Mouse (Mus musculus): ENCODE measurements around the gene Poc1a. TPM values are rescaled to one million over a fixed set of nuclear protein-coding genes. Genes with fewer than 3 reads are reported as not detected.

Poc1a gene
- total and polyA plus RNA-seq, 3 experiments = 24.5 to 46.7 (median 31.9) TPM

DNA sequence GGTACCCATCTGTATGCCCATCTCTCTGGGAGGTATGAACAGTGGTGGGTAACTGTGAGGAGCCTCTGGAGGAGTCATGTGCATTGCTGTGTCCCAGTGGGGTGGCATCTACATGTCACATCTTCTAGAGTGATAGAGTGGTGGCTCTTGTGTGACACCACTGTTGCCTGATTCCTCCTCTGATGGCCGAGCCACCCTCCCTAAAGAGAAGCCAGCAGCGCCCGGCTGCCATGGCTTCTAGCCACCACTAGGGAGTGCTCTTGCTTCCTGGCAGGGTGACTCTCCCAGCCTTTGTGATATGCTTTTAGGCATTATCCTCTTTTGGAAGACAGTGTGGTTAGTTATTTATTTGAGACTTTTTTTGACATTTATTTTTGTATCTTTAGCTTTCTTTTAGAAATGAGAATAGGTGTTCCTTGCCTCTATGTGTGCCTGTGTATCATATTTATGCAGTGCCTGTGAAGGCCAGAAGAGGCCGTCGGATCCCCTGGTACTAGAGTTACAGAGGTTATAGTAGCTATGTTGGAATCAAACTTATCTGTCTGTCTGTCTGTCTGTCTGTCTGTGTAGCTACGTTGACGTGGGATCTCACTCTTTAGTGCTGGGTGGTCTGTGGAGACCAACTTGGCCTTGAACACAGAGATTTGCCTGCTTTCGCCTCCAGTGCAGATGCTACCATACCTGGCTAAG lies 25.9 kb downstream of the Poc1a start:
- H3K4me2 ChIP-seq (ENCODE audit: insufficient read depth, low read depth, poor library complexity, severe bottlenecking) = no peak overlapping the region
- DNase-seq (ENCODE audit: extremely low read depth) = peak; percentile 61
- in situ Hi-C loops (cut with MboI; ENCODE audit: low pct_ligation_motif_present, low pct_unique_long_range_greater_than_20kb, low sequenced_read_pairs) (loop anchor here (5.0 kb wide), 1 partner anchor 105 kb away; no protein-coding TSS in a partner anchor), dilution Hi-C loops (cut with MboI; ENCODE audit: extremely low pct_ligation_motif_present, extremely low pct_unique_long_range_greater_than_20kb, low sequenced_read_pairs) (no loop called here)
- no peaks in the 10 kb centered on the region for H3K27me3 ChIP-seq (replicated peaks)
- H3K27ac ChIP-seq (ENCODE audit: insufficient read depth, low read depth) = no peak overlapping the region
- no peak overlapping the region for H3K9ac ChIP-seq (ENCODE audit: insufficient read depth, low read depth)
- no peaks in the 10 kb centered on the region for H3K79me2 ChIP-seq (replicated peaks; ENCODE audit: control insufficient read depth, extremely low read depth, insufficient read depth, poor library complexity, severe bottlenecking)
- peaks cover 30 to 67% of the 10 kb centered on the region in 2 experiments for H3K36me3 ChIP-seq (replicated peaks in 1 of 2; ENCODE audit: control insufficient read depth in 1 of 2, insufficient read depth in 1 of 2, low read length in 1 of 2)
- no peaks in the 10 kb centered on the region for H3K9me3 ChIP-seq (replicated peaks; ENCODE audit: low read length)
- no peak overlapping the region for H3K4me3 ChIP-seq (replicated peaks in 1 of 3; ENCODE audit: low read depth in 2 of 3, low read length in 2 of 3, poor library complexity in 1 of 3)
- TF ChIP-seq ETS1 (conservative IDR thresholded peaks at IDR 0.05; ENCODE audit: low read depth, low read length) (no peak), MEF2A (IDR thresholded peaks at IDR 0.05; ENCODE audit: borderline replicate concordance, low read depth, low read length) (no peak), JUND (conservative IDR thresholded peaks at IDR 0.05; ENCODE audit: low read depth, low read length) (no peak), CTCF (conservative IDR thresholded peaks at IDR 0.05 in 1 of 2, IDR thresholded peaks at IDR 0.05 in 1 of 2; ENCODE audit: low read depth in 2 of 2, low read length in 2 of 2) (peak; percentile 92 to 93), IRF4 (IDR thresholded peaks at IDR 0.05; ENCODE audit: low read depth, low read length) (no peak; the same call in 1 of the 2 replicates), TCF12 (IDR thresholded peaks at IDR 0.05; ENCODE audit: low read depth, low read length) (0 out of 2 replicates have a peak, but pooled peaks have one; percentile 13), RAD21 (IDR thresholded peaks at IDR 0.05; ENCODE audit: low read depth, low read length) (peak; percentile 68), PAX5 (IDR thresholded peaks at IDR 0.05; ENCODE audit: low read length) (no peak), POLR2A (IDR thresholded peaks at IDR 0.05; ENCODE audit: low read depth, low read length) (no peak), SIN3A (IDR thresholded peaks at IDR 0.05; ENCODE audit: low read length) (peak; percentile 25; the same call in 1 of the 2 replicates), POLR2AphosphoS2 (IDR thresholded peaks at IDR 0.05; ENCODE audit: low read depth, low read length) (no peak), NELFE (IDR thresholded peaks at IDR 0.05; ENCODE audit: low read depth, low read length) (no peak), ZC3H11A (IDR thresholded peaks at IDR 0.05; ENCODE audit: low read depth, low read length) (peak; percentile 17; the same call in 1 of the 2 replicates), TBP (conservative IDR thresholded peaks at IDR 0.05; ENCODE audit: low read depth, low read length) (no peak), RCOR1 (conservative IDR thresholded peaks at IDR 0.05; ENCODE audit: low read depth, low read length) (no peak), BHLHE40 (IDR thresholded peaks at IDR 0.05; ENCODE audit: low read depth, low read length) (no peak), SMC3 (IDR thresholded peaks at IDR 0.05; ENCODE audit: low read depth, low read length) (peak; percentile 83)
- peaks cover 12 to 53% of the 10 kb centered on the region in 2 experiments for H3K4me1 ChIP-seq (ENCODE audit: control insufficient read depth in 1 of 2, insufficient read depth in 2 of 2)

GRCm38 (mm10) chr9:106308151-106308550 lies 27.3 kb downstream of the Poc1a start:
- no peak overlapping the region for H3K27ac ChIP-seq (ENCODE audit: insufficient read depth, low read depth)
- no peak overlapping the region for H3K4me2 ChIP-seq (ENCODE audit: insufficient read depth, low read depth, poor library complexity, severe bottlenecking)
- in situ Hi-C loops (cut with MboI; ENCODE audit: low pct_ligation_motif_present, low pct_unique_long_range_greater_than_20kb, low sequenced_read_pairs) (loop anchor here (5.0 kb wide), 1 partner anchor 104 kb away; no protein-coding TSS in a partner anchor), dilution Hi-C loops (cut with MboI; ENCODE audit: extremely low pct_ligation_motif_present, extremely low pct_unique_long_range_greater_than_20kb, low sequenced_read_pairs) (no loop called here)
- no peak overlapping the region for H3K9ac ChIP-seq (ENCODE audit: insufficient read depth, low read depth)
- H3K4me3 ChIP-seq (replicated peaks in 1 of 3; ENCODE audit: low read depth in 2 of 3, low read length in 2 of 3, poor library complexity in 1 of 3) = no peak overlapping the region
- TF ChIP-seq POLR2A (IDR thresholded peaks at IDR 0.05; ENCODE audit: low read depth, low read length) (no peak), MEF2A (IDR thresholded peaks at IDR 0.05; ENCODE audit: borderline replicate concordance, low read depth, low read length) (no peak), MYC (IDR thresholded peaks at IDR 0.05; ENCODE audit: low read depth, low read length) (no peak), GABPA (IDR thresholded peaks at IDR 0.05; ENCODE audit: insufficient replicate concordance, low read depth, low read length) (no peak), NELFE (IDR thresholded peaks at IDR 0.05; ENCODE audit: low read depth, low read length) (no peak), TCF12 (IDR thresholded peaks at IDR 0.05; ENCODE audit: low read depth, low read length) (no peak), POLR2AphosphoS2 (IDR thresholded peaks at IDR 0.05; ENCODE audit: low read depth, low read length) (no peak), MAFK (IDR thresholded peaks at IDR 0.05; ENCODE audit: insufficient replicate concordance, low read length) (no peak), SIN3A (IDR thresholded peaks at IDR 0.05; ENCODE audit: low read length) (no peak), EP300 (IDR thresholded peaks at IDR 0.05; ENCODE audit: low read length) (no peak), ZC3H11A (IDR thresholded peaks at IDR 0.05; ENCODE audit: low read depth, low read length) (no peak), NRF1 (IDR thresholded peaks at IDR 0.05; ENCODE audit: low read depth, low read length) (no peak), ZKSCAN1 (IDR thresholded peaks at IDR 0.05; ENCODE audit: borderline replicate concordance, low read depth, low read length) (no peak), IRF4 (IDR thresholded peaks at IDR 0.05; ENCODE audit: low read depth, low read length) (no peak), UBTF (IDR thresholded peaks at IDR 0.05; ENCODE audit: low read depth, low read length) (no peak), ETS1 (conservative IDR thresholded peaks at IDR 0.05; ENCODE audit: low read depth, low read length) (no peak), CTCF (conservative IDR thresholded peaks at IDR 0.05 in 1 of 2, IDR thresholded peaks at IDR 0.05 in 1 of 2; ENCODE audit: low read depth in 2 of 2, low read length in 2 of 2) (no peak), HCFC1 (IDR thresholded peaks at IDR 0.05; ENCODE audit: low read depth, low read length) (no peak), TBP (conservative IDR thresholded peaks at IDR 0.05; ENCODE audit: low read depth, low read length) (no peak)
- H3K79me2 ChIP-seq (replicated peaks; ENCODE audit: control insufficient read depth, extremely low read depth, insufficient read depth, poor library complexity, severe bottlenecking) = no peaks in the 10 kb centered on the region
- no peak for DNase-seq (ENCODE audit: extremely low read depth)
- H3K36me3 ChIP-seq (replicated peaks in 1 of 2; ENCODE audit: control insufficient read depth in 1 of 2, insufficient read depth in 1 of 2, low read length in 1 of 2) = peaks cover 26 to 64% of the 10 kb centered on the region in 2 experiments
- no peaks in the 10 kb centered on the region for H3K9me3 ChIP-seq (replicated peaks; ENCODE audit: low read length)
- peaks cover 11 to 46% of the 10 kb centered on the region in 2 experiments for H3K4me1 ChIP-seq (ENCODE audit: control insufficient read depth in 1 of 2, insufficient read depth in 2 of 2)
- H3K27me3 ChIP-seq (replicated peaks) = no peaks in the 10 kb centered on the region
